Mouse (Mus musculus): ENCODE measurements around the gene Asb8.
A peak's percentile ranks its signal among the peaks of the same experiment; 100 is the strongest.

Asb8 gene

GRCm38 (mm10) chr15:98114852-98115778 lies 50.3 kb downstream of the Asb8 start:
- no peak for DNase-seq

- peak; percentile 28 to 47 for DNase-seq
Measured at GRCm38 (mm10) chr15:98114098-98114851, 51.1 kb downstream of the Asb8 start.

GRCm38 (mm10) chr15:98111791-98112190 lies 53.6 kb downstream of the Asb8 start:
- no peak for DNase-seq

- DNase-seq: peak; percentile 88 to 91
Measured at GRCm38 (mm10) chr15:98108297-98109152, 56.9 kb downstream of the Asb8 start.

- no peak for DNase-seq
Measured at GRCm38 (mm10) chr15:98107703-98108296, 57.6 kb downstream of the Asb8 start.

- DNase-seq: no peak
Measured at GRCm38 (mm10) chr15:98107230-98107629, 58.2 kb downstream of the Asb8 start.

GRCm38 (mm10) chr15:98106506-98106905 lies 58.9 kb downstream of the Asb8 start:
- no peak for DNase-seq

- no peak for DNase-seq
Measured at GRCm38 (mm10) chr15:98102401-98102800, 63.0 kb downstream of the Asb8 start.

GRCm38 (mm10) chr15:98098519-98098918 lies 66.9 kb downstream of the Asb8 start:
- no peak for DNase-seq

GRCm38 (mm10) chr15:98096957-98097356 lies 68.5 kb downstream of the Asb8 start:
- no peak for DNase-seq

GRCm38 (mm10) chr15:98094905-98095304 lies 70.5 kb downstream of the Asb8 start:
- DNase-seq: no peak

GRCm38 (mm10) chr15:98093121-98094011 lies 72.1 kb downstream of the Asb8 start, which contains the start of gene Senp1:
Gene Senp1, minus strand, starts transcription at chr15:98093744.
- DNase-seq: peak; percentile 93

GRCm38 (mm10) chr15:98092372-98093120 lies 72.9 kb downstream of the Asb8 start, which contains the start of gene Pfkm:
Gene Pfkm, plus strand, starts transcription at chr15:98092589.
- DNase-seq: no peak

- DNase-seq: no peak
Measured at GRCm38 (mm10) chr15:98091841-98092240, 73.6 kb downstream of the Asb8 start.

GRCm38 (mm10) chr15:98089421-98090183 lies 75.8 kb downstream of the Asb8 start:
- DNase-seq: peak; percentile 54 to 66

GRCm38 (mm10) chr15:98088889-98089288 lies 76.5 kb downstream of the Asb8 start:
- no peak for DNase-seq
